Mouse (Mus musculus) liver, postnatal 0 days (tissue): ENCODE measurements around the gene Zfp655.

Experiments used
- CTCF ChIP-seq: sonication (generic); IDR thresholded peaks from 2 replicates; pipeline ENCODE4 v1.5.1; 2016; ENCODE audit warnings: antibody characterized with exemption, low read depth
- EP300 ChIP-seq: IDR thresholded peaks from 2 replicates; pipeline ENCODE4 v1.6.1; 2016; ENCODE audit warnings: antibody characterized with exemption, low read depth, mild to moderate bottlenecking

GRCm38 (mm10) chr5:145202446-145202845 lies 29.1 kb upstream of the Zfp655 start:
- TF ChIP-seq CTCF = no peak
- no peak for TF ChIP-seq EP300
